Mouse (Mus musculus) testis, postnatal 10 days (tissue): ENCODE results near the gene Pttg1.

Experiments used
- DNase-seq: peaks from one replicate; pipeline ENCODE4 v3.0.0; 2021; ENCODE audit warnings: low spot score

The Pttg1 gene

DNA sequence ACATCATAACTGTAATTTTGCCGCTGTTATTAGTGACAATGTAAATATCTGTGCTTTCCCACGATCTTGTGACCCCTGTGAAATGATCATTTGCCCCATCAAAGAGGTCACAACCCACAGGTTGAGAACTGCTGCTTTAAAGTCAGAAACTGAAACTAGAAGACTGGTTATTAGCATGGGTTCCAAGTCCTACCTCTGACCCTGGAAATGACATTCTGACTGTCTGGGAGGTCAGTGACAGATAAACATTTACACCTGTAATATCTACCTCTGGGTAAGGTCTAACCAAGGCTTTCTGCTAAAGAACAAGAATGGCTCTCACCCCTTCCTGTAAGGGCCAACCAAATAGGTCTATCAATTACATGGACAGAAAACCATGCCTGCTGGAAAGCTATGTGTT, 17.2 kb downstream of the Pttg1 start:
- DNase-seq, result no peak

- DNase-seq, result no peak
Observed at GRCm38 (mm10) chr11:43404150-43404807, 21.8 kb downstream of the Pttg1 start.

DNA sequence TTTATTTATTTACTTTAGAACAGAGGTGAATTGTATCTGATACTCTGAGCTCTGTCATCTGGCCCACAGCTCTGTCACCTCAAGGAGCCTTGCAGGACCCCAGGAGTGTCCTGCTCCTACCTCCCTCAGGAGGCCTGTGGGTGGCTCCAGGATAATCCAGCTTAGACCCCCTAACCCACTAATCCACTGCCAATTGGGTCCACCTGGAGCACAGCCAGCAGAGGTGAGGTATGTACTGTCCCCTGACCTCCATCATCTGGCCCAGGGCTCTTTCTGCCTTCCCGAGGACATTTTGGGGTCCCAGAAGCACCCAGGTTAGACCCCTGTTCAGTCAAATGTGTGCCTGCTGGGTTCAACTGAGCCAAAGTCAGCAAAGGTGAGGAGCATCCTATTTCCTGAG, 25.9 kb downstream of the Pttg1 start:
- DNase-seq, result no peak

GRCm38 (mm10) chr11:43399297-43399696, 26.8 kb downstream of the Pttg1 start:
- DNase-seq, result no peak

DNA sequence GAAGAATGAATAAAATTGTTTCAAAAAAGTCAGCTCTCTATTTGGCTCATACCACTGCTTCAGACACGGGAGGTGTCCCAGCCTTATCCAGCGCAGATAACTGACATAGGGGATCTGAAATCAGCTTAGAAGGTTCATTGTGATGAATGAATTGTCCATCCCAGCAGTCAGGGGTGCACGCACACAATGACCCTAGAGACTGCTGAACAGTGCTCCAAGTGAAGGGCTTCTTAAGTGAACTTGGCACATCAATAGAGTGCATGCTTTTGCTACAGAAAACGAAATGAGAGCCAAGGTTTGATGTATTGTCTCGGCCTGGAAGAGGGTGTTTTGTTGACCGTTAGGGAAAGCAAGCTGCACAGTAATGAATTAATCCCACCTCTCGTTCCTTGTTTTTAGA, 29.4 kb downstream of the Pttg1 start:
- DNase-seq, result no peak

GRCm38 (mm10) chr11:43396246-43396645, 29.8 kb downstream of the Pttg1 start:
- no peak for DNase-seq

GRCm38 (mm10) chr11:43395073-43395948, 30.7 kb downstream of the Pttg1 start:
- DNase-seq, result no peak

DNA sequence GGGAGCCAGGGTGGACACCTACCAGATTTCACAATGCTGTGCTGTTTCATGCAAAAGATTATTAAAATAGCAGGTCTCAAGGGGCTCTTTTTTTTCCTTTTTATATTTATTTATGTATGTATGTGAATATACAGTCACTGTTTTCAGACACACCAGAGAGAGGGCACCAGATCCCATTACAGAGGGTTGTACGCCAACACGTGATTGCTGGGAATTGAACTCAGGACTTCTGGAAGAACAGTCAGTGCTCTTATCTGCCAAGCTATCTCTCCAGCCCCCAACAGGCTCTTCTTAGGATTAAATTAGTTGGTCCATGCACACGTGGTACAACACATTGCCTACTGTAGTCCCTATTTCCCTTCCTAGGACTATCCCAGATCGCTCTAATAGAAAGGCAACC, 32.7 kb downstream of the Pttg1 start:
- DNase-seq, result no peak

- no peak for DNase-seq
Observed at GRCm38 (mm10) chr11:43392757-43393156, 33.3 kb downstream of the Pttg1 start.

DNA sequence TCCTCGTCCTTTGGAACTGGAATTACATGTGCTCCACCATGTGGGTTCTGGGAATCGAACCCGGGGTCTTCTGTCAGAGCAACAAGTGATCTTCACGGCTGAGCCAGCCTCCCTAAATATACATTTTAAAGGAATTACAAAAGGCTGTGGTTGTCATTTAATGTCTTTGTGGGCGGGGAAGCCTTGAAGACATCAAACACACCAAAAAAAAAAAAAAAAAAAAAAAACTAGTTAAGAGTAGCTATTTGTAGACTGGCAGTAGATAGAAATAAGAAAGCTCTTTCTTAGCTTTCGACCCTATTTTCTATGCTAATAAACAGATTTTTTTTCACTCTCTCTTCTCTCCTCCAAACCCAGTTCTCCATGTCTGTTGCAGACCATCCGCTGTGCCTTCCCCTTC, 36.9 kb downstream of the Pttg1 start:
- no peak for DNase-seq

GRCm38 (mm10) chr11:43388122-43389097, 37.6 kb downstream of the Pttg1 start:
- no peak for DNase-seq

GRCm38 (mm10) chr11:43387004-43387880, 38.8 kb downstream of the Pttg1 start:
- DNase-seq, result no peak

- DNase-seq, result no peak
Observed at GRCm38 (mm10) chr11:43385716-43386115, 40.3 kb downstream of the Pttg1 start.

GRCm38 (mm10) chr11:43385055-43385649, 40.9 kb downstream of the Pttg1 start:
- peak; percentile 49 for DNase-seq

- no peak for DNase-seq
Observed at GRCm38 (mm10) chr11:43383581-43383980, 42.5 kb downstream of the Pttg1 start.

GRCm38 (mm10) chr11:43380901-43381300, 45.1 kb downstream of the Pttg1 start:
- DNase-seq, result no peak

DNA sequence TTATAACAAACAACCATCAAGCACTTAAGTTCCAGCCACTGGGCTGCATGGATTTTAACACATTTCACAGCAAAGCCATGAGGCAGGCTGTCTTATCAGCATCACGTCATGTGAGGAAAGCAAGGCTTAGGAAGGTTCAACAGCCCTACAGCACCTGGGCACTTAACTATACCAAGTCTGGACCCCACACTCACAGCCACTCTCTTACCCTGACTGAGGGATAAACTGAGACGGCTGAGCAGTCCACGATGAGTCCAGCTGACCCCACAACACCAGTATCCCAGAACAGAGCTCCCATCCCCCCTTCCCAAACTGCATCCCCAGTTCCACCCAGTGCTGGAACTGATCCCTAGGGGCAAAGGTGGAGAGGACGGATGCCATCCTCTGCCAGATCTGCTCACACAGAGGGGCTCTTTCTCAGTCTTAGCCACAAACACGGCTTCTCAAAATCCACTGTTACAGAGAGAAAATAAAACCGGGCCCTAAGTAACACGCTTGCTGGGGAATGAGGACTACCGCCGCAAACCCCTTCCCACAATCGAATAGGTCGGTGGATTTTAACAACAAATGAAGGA, 46.1 kb downstream of the Pttg1 start:
- no peak for DNase-seq

DNA sequence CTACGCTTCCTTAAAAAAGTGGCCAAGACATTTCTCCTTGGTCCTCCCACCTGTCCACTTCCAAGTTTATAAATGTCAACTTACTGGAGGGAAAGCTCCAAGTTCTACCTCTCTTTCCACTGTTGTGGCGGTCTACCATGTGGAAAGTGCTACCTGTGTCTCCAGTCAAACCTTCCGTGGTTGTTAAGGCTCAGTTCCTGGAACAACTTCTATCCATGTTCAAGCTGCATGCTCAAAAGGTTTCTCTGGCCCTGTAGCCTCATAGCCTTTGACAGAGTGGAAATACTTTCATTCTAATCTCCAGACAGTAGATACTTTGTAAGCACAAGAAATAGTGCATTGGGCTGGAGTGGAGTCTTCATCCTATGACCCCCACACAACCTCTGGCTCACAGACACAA, 46.6 kb downstream of the Pttg1 start:
- DNase-seq, result no peak

DNA sequence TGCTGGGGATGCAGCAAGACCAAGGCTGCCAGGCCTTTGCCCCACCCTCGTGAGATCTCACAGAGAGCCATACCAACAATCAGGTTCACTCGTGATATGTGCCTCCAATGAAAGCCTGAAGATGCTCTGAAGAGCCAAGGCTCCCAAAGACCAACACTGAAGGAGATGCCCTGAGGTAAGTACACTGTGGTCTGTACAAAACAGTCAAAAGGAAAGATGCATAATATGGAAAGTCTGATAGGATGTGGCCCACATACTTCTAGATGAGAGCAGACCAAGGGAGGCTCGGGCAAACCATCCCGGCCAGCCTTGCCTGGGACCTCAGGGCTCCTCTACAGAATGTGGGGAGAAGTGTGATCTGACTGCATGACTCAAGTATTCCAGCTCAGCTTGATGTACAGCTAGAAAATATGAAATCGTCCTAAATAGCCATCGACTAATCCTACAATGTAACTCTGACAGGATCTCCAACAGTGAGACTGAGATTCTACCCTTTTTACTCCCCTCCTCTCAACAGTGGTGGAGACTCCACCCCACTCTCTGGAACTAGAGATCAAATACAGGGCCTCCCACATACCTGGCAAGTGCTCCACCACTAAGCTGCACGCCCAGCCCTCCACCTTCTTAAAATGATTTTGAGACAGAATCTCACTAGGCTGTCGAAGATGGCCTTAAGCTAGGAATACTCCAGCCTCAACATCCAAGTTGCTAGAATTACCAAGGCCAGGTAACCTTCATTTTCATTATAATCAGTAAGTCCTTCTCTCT, 48.8 kb downstream of the Pttg1 start:
- DNase-seq, result no peak

DNA sequence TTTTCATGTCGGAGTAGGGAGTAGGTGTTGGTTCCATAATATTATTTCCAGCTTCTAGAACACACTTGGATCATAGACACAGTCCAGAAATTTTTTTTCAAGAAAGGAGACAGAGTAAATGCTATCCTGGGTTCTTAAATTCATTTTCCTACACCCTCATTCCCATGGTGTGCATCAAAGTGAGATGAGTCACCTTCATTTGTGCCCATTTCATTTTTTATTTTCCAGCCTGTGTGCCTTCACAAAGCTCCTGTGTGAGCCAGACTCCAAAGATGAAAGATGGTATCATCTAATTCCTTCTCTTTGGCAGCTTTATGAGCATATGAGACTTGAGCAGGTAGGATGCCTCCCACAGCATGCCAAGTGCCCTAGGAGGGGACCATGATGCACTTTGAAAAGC, 49.5 kb downstream of the Pttg1 start:
- DNase-seq, result no peak
